Mouse (Mus musculus): ENCODE results near the gene Dnajc22.

The Dnajc22 gene

GRCm38 (mm10) chr15:99116539-99116938 lies 23.6 kb downstream of the Dnajc22 start:
- DNase-seq = no peak

- DNase-seq = no peak
Observed at GRCm38 (mm10) chr15:99120814-99121213, 27.8 kb downstream of the Dnajc22 start.

GRCm38 (mm10) chr15:99122642-99123041 lies 29.7 kb downstream of the Dnajc22 start:
- no peak for DNase-seq

- no peak for DNase-seq
Observed at GRCm38 (mm10) chr15:99125711-99126080, 32.7 kb downstream of the Dnajc22 start, which contains the start of gene Spats2. Gene Spats2 (plus strand): TSS chr15:99125916.

- peak; percentile 68 for DNase-seq
Observed at GRCm38 (mm10) chr15:99126081-99126815, 33.3 kb downstream of the Dnajc22 start.

- DNase-seq = no peak
Observed at GRCm38 (mm10) chr15:99126816-99127365, 33.9 kb downstream of the Dnajc22 start.

GRCm38 (mm10) chr15:99127851-99128522 lies 35.0 kb downstream of the Dnajc22 start:
- no peak for DNase-seq

GRCm38 (mm10) chr15:99129441-99129840 lies 36.5 kb downstream of the Dnajc22 start:
- DNase-seq = no peak

GRCm38 (mm10) chr15:99129956-99130910 lies 37.3 kb downstream of the Dnajc22 start:
- DNase-seq = no peak

- DNase-seq = no peak
Observed at GRCm38 (mm10) chr15:99138389-99138788, 45.4 kb downstream of the Dnajc22 start.

GRCm38 (mm10) chr15:99139669-99140068 lies 46.7 kb downstream of the Dnajc22 start:
- DNase-seq = no peak

GRCm38 (mm10) chr15:99150516-99150915 lies 57.5 kb downstream of the Dnajc22 start:
- no peak for DNase-seq

GRCm38 (mm10) chr15:99151324-99151723 lies 58.4 kb downstream of the Dnajc22 start:
- no peak for DNase-seq

GRCm38 (mm10) chr15:99153466-99153865 lies 60.5 kb downstream of the Dnajc22 start:
- no peak for DNase-seq

Data from layer of hippocampus, adult 9-11 months (tissue).